In the genomic region with DNA sequence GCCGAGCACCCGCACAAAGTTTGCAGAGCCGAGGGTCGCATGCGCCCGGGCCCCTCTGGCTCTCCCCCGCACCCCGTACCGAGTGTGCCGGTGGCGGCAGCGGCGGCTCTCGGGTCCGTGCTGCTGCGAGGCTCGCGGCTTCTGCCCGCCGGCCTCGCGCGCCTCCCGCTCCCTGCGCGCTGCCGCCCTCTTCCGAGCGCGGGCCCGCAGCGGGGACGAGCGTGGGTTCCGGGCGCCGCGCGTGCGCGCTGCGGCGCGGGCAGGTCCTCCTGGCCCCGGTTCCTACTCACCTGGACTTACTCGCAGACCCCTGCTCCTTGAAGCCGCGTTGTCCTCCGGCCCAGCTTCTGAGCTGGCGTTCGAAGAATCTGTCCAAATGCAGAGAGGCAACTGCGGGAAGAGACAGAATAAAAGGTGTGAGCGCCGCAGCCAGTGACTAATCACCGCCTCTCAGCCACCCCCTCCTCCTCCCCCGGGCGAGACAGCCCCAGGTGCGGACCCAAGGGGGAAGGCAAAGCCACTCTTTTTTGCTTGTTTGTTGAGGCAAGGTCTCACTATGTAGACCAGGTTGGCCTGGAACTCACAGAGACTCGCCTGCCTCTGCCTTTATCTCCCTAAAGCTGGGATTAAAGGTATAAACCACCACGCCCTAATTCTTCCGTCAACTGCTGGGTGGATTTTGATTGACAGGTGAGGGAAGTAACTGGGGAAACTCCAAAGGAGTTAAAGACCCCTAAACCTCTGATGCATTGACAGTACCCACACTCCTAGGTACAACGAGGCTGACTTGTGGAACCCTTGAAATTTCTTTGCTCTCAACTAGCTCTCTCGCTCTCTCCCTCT, we compare ENCODE assay signal across 8 mouse cellular contexts. TPM values are rescaled to one million over a fixed set of nuclear protein-coding genes. Genes with fewer than 3 reads are reported as not detected.
DNase-seq lines count a peak whose midpoint lies in the region; ATAC-seq and TF ChIP-seq lines count a peak whose summit lies in the region.

No protein-coding gene starts in this region.

- TF ChIP-seq EP300 in stomach, postnatal 0 days (optimal IDR thresholded peaks at IDR 0.05), result no peak

- DNase-seq in layer of hippocampus, postnatal 10 days (ENCODE audit: low spot score in 2 of 2), result peak; percentile 51 to 66
- DNase-seq in layer of hippocampus, adult 9-10 months (ENCODE audit: low spot score), result no peak
- peak; percentile 75 for DNase-seq in cerebellum, adult 11 months
- DNase-seq in forebrain, postnatal 0 days, result peak; percentile 78
- peak; percentile 45 for DNase-seq in limb, embryonic 14.5 days (ENCODE audit: low spot score)
- peak; percentile 74 for DNase-seq in stomach, postnatal 0 days (ENCODE audit: low spot score)

- TF ChIP-seq POLR2A in limb, embryonic 14.5 days (IDR thresholded peaks at IDR 0.05; ENCODE audit: borderline replicate concordance, extremely low read depth, insufficient read depth, insufficient read length), result no peak

- H3K27ac ChIP-seq in forebrain, postnatal 0 days (ENCODE audit: low read depth, low read length), result peak overlapping the region; percentile 42; the same call in 1 of the 2 replicates
- H3K27ac ChIP-seq in hindbrain, embryonic 16.5 days (ENCODE audit: low read depth, low read length), result peak overlapping the region; percentile 55
- H3K27ac ChIP-seq in limb, embryonic 14.5 days (replicated peaks; ENCODE audit: low read depth, low read length), result peak overlapping the region; percentile 67; the same call in 1 of the 2 replicates
- H3K27ac ChIP-seq in midbrain, embryonic 15.5 days, result no peak overlapping the region
- H3K27ac ChIP-seq in stomach, postnatal 0 days (replicated peaks), result peak overlapping the region; percentile 82

- peaks cover 17% of the 10 kb centered on the region for H3K4me1 ChIP-seq in forebrain, postnatal 0 days (ENCODE audit: insufficient read depth)
- peaks cover 14% of the 10 kb centered on the region for H3K4me1 ChIP-seq in hindbrain, embryonic 16.5 days (ENCODE audit: control insufficient read depth, insufficient read depth, low read depth, low read length)
- peaks cover 27% of the 10 kb centered on the region for H3K4me1 ChIP-seq in limb, embryonic 14.5 days (ENCODE audit: control insufficient read depth, insufficient read depth, low read length)
- H3K4me1 ChIP-seq in midbrain, embryonic 15.5 days, result peaks cover 22% of the 10 kb centered on the region
- 0 out of 2 replicates have a peak, but pooled peaks cover under 1% of the 10 kb centered on the region for H3K4me1 ChIP-seq in stomach, postnatal 0 days (replicated peaks; ENCODE audit: control insufficient read depth, insufficient read depth)

- peak overlapping the region; percentile 94 for H3K4me2 ChIP-seq in forebrain, postnatal 0 days (ENCODE audit: low read depth)
- H3K4me2 ChIP-seq in hindbrain, embryonic 16.5 days (ENCODE audit: low read length), result peak overlapping the region; percentile 80
- peak overlapping the region; percentile 86 for H3K4me2 ChIP-seq in limb, embryonic 14.5 days (replicated peaks; ENCODE audit: low read depth, low read length, severe bottlenecking)
- peak overlapping the region; percentile 97 for H3K4me2 ChIP-seq in midbrain, embryonic 15.5 days
- peak overlapping the region; percentile 83 for H3K4me2 ChIP-seq in stomach, postnatal 0 days (replicated peaks; ENCODE audit: low read depth)

- H3K9ac ChIP-seq in forebrain, postnatal 0 days, result peak overlapping the region; percentile 51
- H3K9ac ChIP-seq in hindbrain, embryonic 16.5 days (ENCODE audit: low read depth, low read length), result peak overlapping the region; percentile 76
- H3K9ac ChIP-seq in limb, embryonic 14.5 days (ENCODE audit: low read depth, low read length, severe bottlenecking), result peak overlapping the region; percentile 78
- peak overlapping the region; percentile 51 for H3K9ac ChIP-seq in midbrain, embryonic 15.5 days
- H3K9ac ChIP-seq in stomach, postnatal 0 days (ENCODE audit: low read length), result peak overlapping the region; percentile 79

- H3K27me3 ChIP-seq in forebrain, postnatal 0 days (ENCODE audit: insufficient read depth, low read length), result peaks cover 5% of the 10 kb centered on the region
- H3K27me3 ChIP-seq in hindbrain, embryonic 16.5 days (replicated peaks; ENCODE audit: control insufficient read depth, insufficient read depth, low read length), result peaks cover 8% of the 10 kb centered on the region
- H3K27me3 ChIP-seq in limb, embryonic 14.5 days (ENCODE audit: control insufficient read depth, insufficient read depth, low read length), result peaks cover 18% of the 10 kb centered on the region
- peaks cover 27% of the 10 kb centered on the region for H3K27me3 ChIP-seq in midbrain, embryonic 15.5 days (replicated peaks)
- H3K27me3 ChIP-seq in stomach, postnatal 0 days (ENCODE audit: control insufficient read depth, insufficient read depth, low read length), result no peaks in the 10 kb centered on the region

- WGBS in forebrain, postnatal 0 days, result 6% methylated on average over 60 of the region's 63 CpGs
- 3% methylated on average over 44 of the region's 63 CpGs for WGBS in hindbrain, embryonic 16.5 days
- 7% methylated on average over 47 of the region's 63 CpGs for WGBS in limb, embryonic 14.5 days
- 3% methylated on average over 63 of the region's 63 CpGs for WGBS in midbrain, embryonic 15.5 days
- WGBS in stomach, postnatal 0 days, result 4% methylated on average over 40 of the region's 63 CpGs

- no peaks in the 10 kb centered on the region for H3K9me3 ChIP-seq in forebrain, postnatal 0 days (ENCODE audit: low read length)
- no peaks in the 10 kb centered on the region for H3K9me3 ChIP-seq in hindbrain, embryonic 16.5 days (ENCODE audit: control insufficient read depth, low read length)
- H3K9me3 ChIP-seq in limb, embryonic 14.5 days (ENCODE audit: control insufficient read depth, low read length), result no peaks in the 10 kb centered on the region
- H3K9me3 ChIP-seq in midbrain, embryonic 15.5 days, result no peaks in the 10 kb centered on the region
- no peaks in the 10 kb centered on the region for H3K9me3 ChIP-seq in stomach, postnatal 0 days (ENCODE audit: control insufficient read depth, low read length)

- TF ChIP-seq CTCF in forebrain, postnatal 0 days (IDR thresholded peaks at IDR 0.05; ENCODE audit: low read depth), result no peak
- no peak; the same call in 1 of the 2 replicates for TF ChIP-seq CTCF in stomach, postnatal 0 days (IDR thresholded peaks at IDR 0.05; ENCODE audit: low read depth)

- ATAC-seq in forebrain, postnatal 0 days, result peak; percentile 76
- ATAC-seq in hindbrain, embryonic 16.5 days, result peak; percentile 78
- peak; percentile 44 for ATAC-seq in limb, embryonic 14.5 days (ENCODE audit: low FRiP score, low read depth)
- ATAC-seq in midbrain, embryonic 15.5 days (replicated peaks), result peak; percentile 84
- peak; percentile 42 for ATAC-seq in stomach, postnatal 0 days (ENCODE audit: low FRiP score, low TSS enrichment)

- H3K36me3 ChIP-seq in forebrain, postnatal 0 days (ENCODE audit: insufficient read depth), result no peaks in the 10 kb centered on the region
- no peaks in the 10 kb centered on the region for H3K36me3 ChIP-seq in hindbrain, embryonic 16.5 days (ENCODE audit: control insufficient read depth, insufficient read depth, low read length)
- no peaks in the 10 kb centered on the region for H3K36me3 ChIP-seq in limb, embryonic 14.5 days (ENCODE audit: control insufficient read depth, insufficient read depth, low read length)
- no peaks in the 10 kb centered on the region for H3K36me3 ChIP-seq in midbrain, embryonic 15.5 days (replicated peaks)
- H3K36me3 ChIP-seq in stomach, postnatal 0 days (ENCODE audit: control insufficient read depth, insufficient read depth, low read length), result no peaks in the 10 kb centered on the region

- peak overlapping the region; percentile 72 for H3K4me3 ChIP-seq in forebrain, postnatal 0 days (ENCODE audit: low read depth, low read length)
- peak overlapping the region; percentile 76 for H3K4me3 ChIP-seq in hindbrain, embryonic 16.5 days (ENCODE audit: low read length)
- peak overlapping the region; percentile 73 for H3K4me3 ChIP-seq in limb, embryonic 14.5 days (replicated peaks; ENCODE audit: low read length)
- H3K4me3 ChIP-seq in midbrain, embryonic 15.5 days, result peak overlapping the region; percentile 63
- H3K4me3 ChIP-seq in stomach, postnatal 0 days (ENCODE audit: low read depth, low read length), result peak overlapping the region; percentile 70

RNA-seq across cellular contexts. Expression of gene Dusp14, which starts 0.6 kb away (rescaled TPM):
- total RNA-seq in layer of hippocampus, postnatal 10 days (2021), result 10 to 100 TPM; 15.9 to 17.3 TPM
- total RNA-seq in forebrain, postnatal 0 days (2014; rRNA removed), result 15.1 and 15.4 TPM in 2 replicates
- 19.4 and 21.6 TPM in 2 replicates for polyA plus RNA-seq in forebrain, postnatal 0 days (2015; fragmentation: Nextera tagmentation; extraction: Ambion mirVana)
- polyA plus RNA-seq in hindbrain, embryonic 16.5 days (2015; fragmentation: Nextera tagmentation; extraction: Ambion mirVana), result 13.0 and 13.1 TPM in 2 replicates
- 15.3 and 18.2 TPM in 2 replicates for polyA plus RNA-seq in limb, embryonic 14.5 days (2012; rRNA removed)
- polyA plus RNA-seq in limb, embryonic 14.5 days (2014; fragmentation: Nextera tagmentation; extraction: Ambion mirVana), result 21.9 and 23.6 TPM in 2 replicates
- 11.0 TPM in 2 replicates for polyA plus RNA-seq in midbrain, embryonic 15.5 days (2015; fragmentation: Nextera tagmentation; extraction: Ambion mirVana)
- polyA plus RNA-seq in stomach, postnatal 0 days (2015; fragmentation: Nextera tagmentation; extraction: Ambion mirVana), result 118 and 130 TPM in 2 replicates
